Mouse (Mus musculus): Measurements from ENCODE around the gene Fhl3. TPM values are rescaled to one million over a fixed set of nuclear protein-coding genes. Genes with fewer than 3 reads are reported as not detected.

Fhl3 gene
- 206 TPM for polyA plus RNA-seq (2012; fragmentation: generic; extraction: Trizol)
- long read RNA-seq, experiment 1, partial matches to known transcripts = 1 of 2 reads
- long read RNA-seq, experiment 1, other reads (novel, unspliced or antisense) = 1 of 2 reads
- long read RNA-seq, experiment 2, partial matches to known transcripts = 0 of 17 reads
- long read RNA-seq, experiment 2, other reads (novel, unspliced or antisense) = 14 of 17 reads

DNA sequence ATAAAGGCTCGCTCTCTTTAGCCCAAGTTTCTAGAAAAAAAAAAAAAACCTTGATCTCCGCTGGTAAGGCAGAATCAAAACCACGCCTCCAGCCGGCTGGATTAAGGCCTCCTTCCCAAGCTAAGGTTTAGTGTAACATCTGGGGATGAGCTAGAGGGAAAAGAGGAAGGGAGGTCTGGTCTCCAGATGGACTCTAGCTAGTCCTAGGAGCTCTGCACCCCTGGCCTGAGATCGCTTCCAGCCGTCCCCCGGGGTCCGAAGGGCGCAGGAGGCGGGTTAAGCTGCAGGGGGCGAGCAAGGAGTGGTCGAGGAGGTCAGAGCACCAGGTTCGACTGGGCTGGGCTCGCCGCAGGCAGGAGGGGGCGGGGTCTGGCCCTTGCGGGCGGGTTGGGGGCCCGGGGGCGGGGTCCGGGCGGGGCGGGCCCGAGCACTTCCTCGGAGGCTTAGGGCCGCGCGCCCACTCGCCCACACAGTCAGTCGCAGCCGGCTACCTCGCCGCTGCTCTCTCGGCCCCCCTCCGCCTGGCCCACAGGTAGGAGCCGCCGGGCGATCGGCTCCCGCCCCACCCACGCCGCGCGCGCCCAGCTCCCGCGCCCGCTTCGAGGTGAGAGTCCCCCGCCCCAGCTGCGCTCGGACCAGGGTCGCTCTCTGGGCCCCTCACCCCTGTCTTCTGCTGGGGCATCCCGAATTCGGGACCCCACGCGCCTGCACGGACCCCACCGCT, at the start of gene Fhl3:
Gene Fhl3, plus strand, starts transcription at position 454 of the 724 bp plus-strand sequence.
- Histone ChIP-seq H3ac (ENCODE audit: control insufficient read depth, insufficient read length, low read depth) (peak within 1 kb of the TSS; percentile 94), H3K4me3 (ENCODE audit: insufficient read depth, poor library complexity, severe bottlenecking) (peak within 1 kb of the TSS; percentile 84), H3K79me3 (ENCODE audit: low read depth) (peaks cover 44% of the 10 kb centered on the region), H3K79me2 (ENCODE audit: control insufficient read depth, insufficient read depth) (peaks cover 49% of the 10 kb centered on the region), H3K36me3 (ENCODE audit: control insufficient read depth, insufficient read depth) (peaks cover 16% of the 10 kb centered on the region), H3K27me3 (ENCODE audit: control insufficient read depth, insufficient read depth, insufficient read length) (no peaks in the 10 kb centered on the region)
- no peak for TF ChIP-seq CTCF (IDR thresholded peaks at IDR 0.05; ENCODE audit: control insufficient read depth, insufficient read depth, insufficient read length)
- no peak for TF ChIP-seq USF1 (IDR thresholded peaks at IDR 0.05; ENCODE audit: low read depth)
- no peak for TF ChIP-seq MYOG (IDR thresholded peaks at IDR 0.05; ENCODE audit: control insufficient read depth, extremely low read depth, insufficient read length)
- no peak for TF ChIP-seq FOSL1 (IDR thresholded peaks at IDR 0.05; ENCODE audit: insufficient read depth, low read length, poor library complexity, severe bottlenecking)
- TF ChIP-seq MYOD1 (IDR thresholded peaks at IDR 0.05; ENCODE audit: control insufficient read depth, insufficient read length, low read depth) = no peak
- TF ChIP-seq MAX (IDR thresholded peaks at IDR 0.05) = no peak
- no peak for TF ChIP-seq CEBPB (IDR thresholded peaks at IDR 0.05; ENCODE audit: low read depth)

DNA sequence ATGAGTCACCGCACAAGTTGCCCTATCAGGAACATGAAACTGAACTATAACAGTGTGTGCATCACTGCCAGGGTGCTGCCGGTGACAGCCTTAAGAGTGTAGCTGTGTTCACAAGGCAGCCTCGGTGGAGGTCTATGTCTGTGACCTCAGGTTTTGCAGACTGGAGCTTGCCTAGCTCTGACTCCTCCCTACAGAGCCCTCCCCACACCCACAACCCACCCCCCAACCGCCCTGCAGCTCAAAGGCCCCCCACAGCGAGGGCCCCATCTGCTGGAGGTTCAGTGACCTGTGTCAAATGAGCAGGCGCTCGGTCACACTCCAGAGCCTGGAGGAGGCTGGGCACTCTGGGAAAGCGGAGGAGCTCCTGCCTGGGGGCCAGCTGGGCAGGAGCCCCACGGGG, 47.6 kb upstream of the Fhl3 start:
- Histone ChIP-seq H3K36me3 (ENCODE audit: control insufficient read depth, insufficient read depth) (no peaks in the 10 kb centered on the region), H3K79me2 (ENCODE audit: control insufficient read depth, insufficient read depth) (no peaks in the 10 kb centered on the region), H3ac (ENCODE audit: control insufficient read depth, insufficient read length, low read depth) (no peak overlapping the region), H3K4me3 (ENCODE audit: insufficient read depth, poor library complexity, severe bottlenecking) (no peak overlapping the region), H3K79me3 (ENCODE audit: low read depth) (no peaks in the 10 kb centered on the region), H3K27me3 (ENCODE audit: control insufficient read depth, insufficient read depth, insufficient read length) (peaks cover 57% of the 10 kb centered on the region)
- TF ChIP-seq CEBPB (IDR thresholded peaks at IDR 0.05; ENCODE audit: low read depth) = no peak
- no peak for TF ChIP-seq FOSL1 (IDR thresholded peaks at IDR 0.05; ENCODE audit: insufficient read depth, low read length, poor library complexity, severe bottlenecking)
- no peak for TF ChIP-seq MAX (IDR thresholded peaks at IDR 0.05)
- no peak for TF ChIP-seq MYOG (IDR thresholded peaks at IDR 0.05; ENCODE audit: control insufficient read depth, extremely low read depth, insufficient read length)
- TF ChIP-seq MYOD1 (IDR thresholded peaks at IDR 0.05; ENCODE audit: control insufficient read depth, insufficient read length, low read depth) = no peak
- no peak for TF ChIP-seq CTCF (IDR thresholded peaks at IDR 0.05; ENCODE audit: control insufficient read depth, insufficient read depth, insufficient read length)

DNA sequence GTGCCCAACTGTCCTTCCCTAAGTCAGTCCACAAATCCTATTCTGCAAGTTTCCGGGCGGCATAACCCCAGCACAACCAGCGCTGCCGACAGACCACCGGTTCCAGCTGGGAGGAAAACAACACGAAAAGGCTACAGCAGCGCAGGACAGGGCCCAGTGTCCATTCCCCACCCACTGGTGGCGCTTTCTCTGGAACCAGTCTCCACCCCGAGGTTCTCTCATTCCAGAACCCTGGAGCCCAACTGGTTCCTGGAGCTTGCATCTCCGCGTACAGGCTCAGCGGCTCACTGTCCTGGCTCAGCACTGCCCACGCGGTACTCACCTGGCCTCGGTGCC, 44.0 kb upstream of the Fhl3 start, which contains the start of gene Pou3f1:
Gene Pou3f1, plus strand, starts transcription at position 290 of the 336 bp plus-strand sequence.
- Histone ChIP-seq H3K4me3 (ENCODE audit: insufficient read depth, poor library complexity, severe bottlenecking) (no peak within 1 kb of the TSS), H3K27me3 (ENCODE audit: control insufficient read depth, insufficient read depth, insufficient read length) (peaks cover 67% of the 10 kb centered on the region), H3K79me2 (ENCODE audit: control insufficient read depth, insufficient read depth) (no peaks in the 10 kb centered on the region), H3ac (ENCODE audit: control insufficient read depth, insufficient read length, low read depth) (peak within 1 kb of the TSS; percentile 49), H3K79me3 (ENCODE audit: low read depth) (no peaks in the 10 kb centered on the region), H3K36me3 (ENCODE audit: control insufficient read depth, insufficient read depth) (no peaks in the 10 kb centered on the region)
- TF ChIP-seq MAX (IDR thresholded peaks at IDR 0.05) = no peak
- no peak for TF ChIP-seq FOSL1 (IDR thresholded peaks at IDR 0.05; ENCODE audit: insufficient read depth, low read length, poor library complexity, severe bottlenecking)
- TF ChIP-seq CTCF (IDR thresholded peaks at IDR 0.05; ENCODE audit: control insufficient read depth, insufficient read depth, insufficient read length) = no peak
- no peak for TF ChIP-seq MYOG (IDR thresholded peaks at IDR 0.05; ENCODE audit: control insufficient read depth, extremely low read depth, insufficient read length)
- no peak for TF ChIP-seq MYOD1 (IDR thresholded peaks at IDR 0.05; ENCODE audit: control insufficient read depth, insufficient read length, low read depth)
- TF ChIP-seq USF1 (IDR thresholded peaks at IDR 0.05; ENCODE audit: low read depth) = no peak
- no peak for TF ChIP-seq CEBPB (IDR thresholded peaks at IDR 0.05; ENCODE audit: low read depth)

DNA sequence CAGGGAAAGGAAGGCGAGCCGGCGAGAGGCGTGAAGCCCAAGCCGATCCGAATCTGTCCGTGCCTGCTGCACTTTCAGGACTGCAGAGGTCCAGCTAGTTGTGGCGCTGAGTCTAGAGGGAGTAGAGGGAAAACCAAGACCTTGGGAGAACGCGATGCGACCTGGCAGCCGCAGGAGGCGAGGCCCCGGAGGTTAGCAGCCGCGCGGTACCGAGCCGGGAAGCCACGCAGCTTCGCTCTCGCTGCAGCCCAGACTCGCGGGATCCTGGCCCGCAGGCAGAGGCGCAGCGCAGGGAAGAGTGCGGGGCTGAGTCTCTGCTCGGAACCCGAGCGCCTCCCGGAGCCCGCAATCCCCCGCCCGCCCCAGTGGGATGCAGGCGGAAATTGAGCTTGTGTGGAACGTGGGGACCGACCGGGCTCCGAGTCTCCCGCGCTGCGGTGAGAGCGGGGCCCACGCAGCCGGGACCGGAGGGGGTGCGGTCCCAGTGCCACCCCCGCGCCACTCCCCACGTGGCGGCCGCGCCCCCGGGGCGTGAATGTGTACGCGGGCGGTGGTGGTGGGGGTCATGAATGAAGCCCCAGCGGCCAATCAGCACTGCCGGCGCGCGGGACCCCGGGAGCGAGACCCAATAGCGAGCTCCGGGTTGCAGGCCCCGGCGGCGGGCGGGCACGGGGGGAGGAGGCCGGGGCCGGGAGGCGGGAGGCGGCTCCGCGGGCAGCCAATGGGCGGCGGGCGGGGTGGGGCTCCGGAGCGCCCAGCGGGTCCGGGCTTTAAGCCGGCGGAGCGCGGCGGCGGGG, 43.4 kb upstream of the Fhl3 start:
- TF ChIP-seq MYOD1 (IDR thresholded peaks at IDR 0.05; ENCODE audit: control insufficient read depth, insufficient read length, low read depth) = no peak
- peak; percentile 40 for TF ChIP-seq MAX (IDR thresholded peaks at IDR 0.05)
- no peaks in the 10 kb centered on the region for H3K79me2 ChIP-seq (ENCODE audit: control insufficient read depth, insufficient read depth)
- peaks cover 71% of the 10 kb centered on the region for H3K27me3 ChIP-seq (ENCODE audit: control insufficient read depth, insufficient read depth, insufficient read length)

DNA sequence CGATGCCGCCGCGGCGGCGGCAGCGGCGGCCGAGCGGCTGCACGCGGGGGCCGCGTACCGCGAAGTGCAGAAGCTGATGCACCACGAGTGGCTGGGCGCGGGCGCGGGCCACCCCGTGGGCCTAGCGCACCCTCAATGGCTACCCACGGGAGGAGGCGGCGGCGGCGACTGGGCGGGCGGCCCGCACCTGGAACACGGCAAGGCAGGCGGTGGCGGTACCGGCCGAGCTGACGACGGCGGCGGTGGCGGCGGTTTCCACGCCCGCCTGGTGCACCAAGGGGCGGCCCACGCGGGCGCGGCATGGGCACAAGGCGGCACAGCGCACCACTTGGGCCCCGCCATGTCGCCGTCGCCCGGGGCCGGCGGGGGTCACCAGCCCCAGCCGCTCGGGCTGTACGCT, 42.7 kb upstream of the Fhl3 start:
- Histone ChIP-seq H3K36me3 (ENCODE audit: control insufficient read depth, insufficient read depth) (no peaks in the 10 kb centered on the region), H3K79me2 (ENCODE audit: control insufficient read depth, insufficient read depth) (no peaks in the 10 kb centered on the region), H3K79me3 (ENCODE audit: low read depth) (no peaks in the 10 kb centered on the region), H3K27me3 (ENCODE audit: control insufficient read depth, insufficient read depth, insufficient read length) (peaks cover 76% of the 10 kb centered on the region), H3ac (ENCODE audit: control insufficient read depth, insufficient read length, low read depth) (no peak overlapping the region), H3K4me3 (ENCODE audit: insufficient read depth, poor library complexity, severe bottlenecking) (no peak overlapping the region)
- no peak for TF ChIP-seq FOSL1 (IDR thresholded peaks at IDR 0.05; ENCODE audit: insufficient read depth, low read length, poor library complexity, severe bottlenecking)
- no peak for TF ChIP-seq MYOD1 (IDR thresholded peaks at IDR 0.05; ENCODE audit: control insufficient read depth, insufficient read length, low read depth)

More for the DNA sequence above, 43.4 kb upstream of the Fhl3 start:
- Histone ChIP-seq H3ac (ENCODE audit: control insufficient read depth, insufficient read length, low read depth) (peak overlapping the region; percentile 49), H3K36me3 (ENCODE audit: control insufficient read depth, insufficient read depth) (no peaks in the 10 kb centered on the region), H3K79me3 (ENCODE audit: low read depth) (no peaks in the 10 kb centered on the region), H3K4me3 (ENCODE audit: insufficient read depth, poor library complexity, severe bottlenecking) (no peak overlapping the region)

Measured in C2C12 (cell line).